In genomic region chr17:26123267-26123684, GRCm38 (mm10) we compare ENCODE assay signal across 7 mouse cellular contexts. TPM values are rescaled to one million over a fixed set of nuclear protein-coding genes. Genes with fewer than 3 reads are reported as not detected.
DNase-seq lines count a peak whose midpoint lies in the region; ATAC-seq lines count a peak whose summit lies in the region.

Gene Mrpl28 (plus strand): TSS chr17:26123500.

- H3K4me2 ChIP-seq in intestine, embryonic 15.5 days (replicated peaks) = peak within 1 kb of the TSS; percentile 80

- H3K4me3 ChIP-seq in intestine, embryonic 15.5 days (replicated peaks) = peak within 1 kb of the TSS; percentile 90
- peak within 1 kb of the TSS; percentile 96 for H3K4me3 ChIP-seq in midbrain, embryonic 10.5 days

- H3K36me3 ChIP-seq in intestine, embryonic 15.5 days = peaks cover 24% of the 10 kb centered on the region
- peaks cover 38% of the 10 kb centered on the region for H3K36me3 ChIP-seq in midbrain, embryonic 10.5 days

- peak; percentile 94 for DNase-seq in adrenal gland, adult 2 months
- peak; percentile 96 for DNase-seq in embryo, embryonic 11.5 days (ENCODE audit: low read depth, low spot score)
- DNase-seq in gastrocnemius, postnatal 36 days = peak; percentile 81 to 90
- peak; percentile 89 to 96 for DNase-seq in left cerebral cortex, postnatal 25 days (ENCODE audit: low spot score in 2 of 2)
- DNase-seq in midbrain, embryonic 10.5 days (ENCODE audit: low spot score) = peak; percentile 92
- peak; percentile 97 for DNase-seq in right cerebral cortex, postnatal 4 days

- peak within 1 kb of the TSS; percentile 74 for H3K9ac ChIP-seq in intestine, embryonic 15.5 days

- peak; percentile 95 for ATAC-seq in intestine, embryonic 15.5 days

- peak within 1 kb of the TSS; percentile 67 for H3K27ac ChIP-seq in intestine, embryonic 15.5 days
- H3K27ac ChIP-seq in midbrain, embryonic 10.5 days (replicated peaks) = peak within 1 kb of the TSS; percentile 85

- WGBS in intestine, embryonic 15.5 days = under 1% methylated on average over 32 of the region's 32 CpGs
- WGBS in midbrain, embryonic 10.5 days = under 1% methylated on average over 32 of the region's 32 CpGs

- peaks cover 15% of the 10 kb centered on the region for H3K4me1 ChIP-seq in intestine, embryonic 15.5 days (replicated peaks)
- peaks cover 34% of the 10 kb centered on the region for H3K4me1 ChIP-seq in midbrain, embryonic 10.5 days

- no peaks in the 10 kb centered on the region for H3K9me3 ChIP-seq in intestine, embryonic 15.5 days
- no peaks in the 10 kb centered on the region for H3K9me3 ChIP-seq in midbrain, embryonic 10.5 days (replicated peaks)

- intact Hi-C loops in gastrocnemius, postnatal 36 days (cut with DNase I) = loop anchor here (5.0 kb wide), 1 partner anchor 119 kb away; the partner anchor contains the start of gene Fam234a
- intact Hi-C loops in left cerebral cortex, postnatal 25 days (cut with DNase I) = no loop called here

- peaks cover 3% of the 10 kb centered on the region; the same call in 1 of the 2 replicates for H3K27me3 ChIP-seq in intestine, embryonic 15.5 days (replicated peaks)
- peaks cover 49% of the 10 kb centered on the region for H3K27me3 ChIP-seq in midbrain, embryonic 10.5 days (ENCODE audit: low read depth, poor library complexity, severe bottlenecking)

RNA-seq across cellular contexts. Expression of gene Mrpl28, which starts in this region (rescaled TPM):
- total RNA-seq in adrenal gland, adult 2 months (2021) = 10 to 100 TPM; 77.7 to 87.8 TPM
- 78.6 and 81.4 TPM in 2 replicates for polyA plus RNA-seq in adrenal gland, adult 2 months (2012; rRNA removed)
- total RNA-seq in gastrocnemius, postnatal 36 days (2021) = 10 to 100 TPM; 55.9 to 60.6 TPM
- polyA plus RNA-seq in intestine, embryonic 15.5 days (2015; fragmentation: Nextera tagmentation; extraction: Ambion mirVana) = 218 and 240 TPM in 2 replicates
- total RNA-seq in left cerebral cortex, postnatal 25 days (2021) = 10 to 100 TPM; 62.6 to 68.7 TPM
- polyA plus RNA-seq in midbrain, embryonic 10.5 days (2016; fragmentation: Nextera tagmentation; extraction: Ambion mirVana) = 301 and 332 TPM in 2 replicates

Comparison
In these comparisons a context has a peak if more than half of its experiments do, and no peak if none do; other contexts are left out.
1. Peak in every context shown above with its lines: DNase-seq, ATAC-seq, H3K4me3 ChIP-seq and H3K27ac ChIP-seq.